Mouse (Mus musculus): ENCODE measurements around the gene Fam19a1. TPM values are rescaled to one million over a fixed set of nuclear protein-coding genes. Genes with fewer than 3 reads are reported as not detected.

Fam19a1 gene
- polyA plus RNA-seq, 1 experiment from 2014 or later = 2.3 TPM

DNA sequence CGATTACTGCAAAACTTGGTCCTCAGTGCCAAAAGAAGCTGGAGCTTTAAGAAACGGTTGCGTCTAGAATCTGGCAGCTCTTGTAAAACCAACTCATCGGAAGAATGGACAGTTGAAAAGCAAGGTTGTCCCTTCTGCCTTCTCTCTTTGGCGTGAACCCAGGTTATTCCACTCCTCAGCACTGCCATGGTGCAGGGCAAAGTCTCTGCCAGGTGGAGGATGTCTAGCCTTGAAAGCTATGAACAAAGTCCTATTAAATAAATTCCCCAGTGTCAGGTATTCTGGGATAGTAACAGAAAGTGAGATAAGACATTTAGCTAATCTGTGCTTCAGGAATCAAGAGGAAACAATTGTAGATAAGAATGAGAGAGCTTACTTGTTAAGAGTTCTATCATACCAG, 157.5 kb downstream of the Fam19a1 start:
- no peak overlapping the region for H3K4me2 ChIP-seq (ENCODE audit: low read depth)
- no peaks in the 10 kb centered on the region for H3K4me1 ChIP-seq (ENCODE audit: control insufficient read depth, insufficient read depth, low read length)
- WGBS = 93% methylated on average over 5 of the region's 5 CpGs
- no peak overlapping the region for H3K27ac ChIP-seq (ENCODE audit: low read depth, low read length)
- no peak overlapping the region for H3K4me3 ChIP-seq (ENCODE audit: low read depth, low read length)
- ATAC-seq (ENCODE audit: insufficient read depth, low FRiP score, low TSS enrichment) (no peak), DNase-seq (ENCODE audit: low spot score) (no peak)
- no peaks in the 10 kb centered on the region for H3K27me3 ChIP-seq (ENCODE audit: control insufficient read depth, insufficient read depth, low read length)
- no peaks in the 10 kb centered on the region for H3K36me3 ChIP-seq (ENCODE audit: control insufficient read depth, insufficient read depth, low read length)
- no peak overlapping the region for H3K9ac ChIP-seq (ENCODE audit: low read length)
- no peaks in the 10 kb centered on the region for H3K9me3 ChIP-seq (ENCODE audit: control insufficient read depth, low read length)

DNA sequence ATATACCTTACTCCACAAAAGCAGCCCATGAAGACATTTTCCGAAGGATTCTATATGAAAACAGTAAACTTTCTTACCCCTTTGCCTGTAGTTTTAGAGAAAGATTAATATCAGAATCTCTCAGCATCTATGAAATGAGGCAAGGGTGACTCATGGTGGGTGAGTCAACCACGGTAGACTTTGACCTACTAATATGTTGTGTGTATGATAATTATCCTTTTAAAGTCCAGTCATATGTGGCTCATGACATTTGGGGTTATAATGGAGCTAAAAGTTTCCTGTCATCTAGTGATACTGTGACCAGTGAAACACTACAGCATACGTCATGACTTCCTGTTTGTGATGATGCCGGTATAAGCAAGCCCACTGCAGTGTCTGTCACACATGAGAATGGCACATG, 170.8 kb downstream of the Fam19a1 start:
- ATAC-seq (ENCODE audit: insufficient read depth, low FRiP score, low TSS enrichment) (no peak), DNase-seq (ENCODE audit: low spot score) (no peak)
- Histone ChIP-seq H3K4me1 (ENCODE audit: control insufficient read depth, insufficient read depth, low read length) (no peaks in the 10 kb centered on the region), H3K27ac (ENCODE audit: low read depth, low read length) (no peak overlapping the region), H3K27me3 (ENCODE audit: control insufficient read depth, insufficient read depth, low read length) (no peaks in the 10 kb centered on the region), H3K9ac (ENCODE audit: low read length) (no peak overlapping the region), H3K4me2 (ENCODE audit: low read depth) (no peak overlapping the region), H3K9me3 (ENCODE audit: control insufficient read depth, low read length) (no peaks in the 10 kb centered on the region), H3K36me3 (ENCODE audit: control insufficient read depth, insufficient read depth, low read length) (no peaks in the 10 kb centered on the region), H3K4me3 (ENCODE audit: low read depth, low read length) (no peak overlapping the region)
- 91% methylated on average over 4 of the region's 4 CpGs for WGBS

DNA sequence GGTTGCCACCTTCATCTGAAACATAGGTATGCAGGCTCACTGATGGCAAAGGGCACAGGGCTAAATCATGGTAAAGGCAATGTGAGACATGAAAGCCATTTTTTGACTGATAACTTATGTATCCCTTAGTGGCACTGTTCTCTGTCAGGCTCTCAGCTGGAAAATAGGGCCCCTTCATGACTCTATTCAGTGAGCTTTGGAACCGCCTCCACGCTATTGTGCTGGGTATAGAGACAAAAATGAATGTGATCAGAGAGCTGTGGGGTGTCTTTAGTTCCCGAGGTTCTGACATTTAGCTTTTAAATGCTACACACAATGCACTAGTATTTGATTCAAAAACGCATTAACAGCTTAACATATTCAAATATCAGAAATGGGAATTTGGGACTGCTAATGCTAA, 171.6 kb downstream of the Fam19a1 start:
- no peak overlapping the region for H3K4me2 ChIP-seq (ENCODE audit: low read depth)
- H3K9me3 ChIP-seq (ENCODE audit: control insufficient read depth, low read length) = no peaks in the 10 kb centered on the region
- H3K4me1 ChIP-seq (ENCODE audit: control insufficient read depth, insufficient read depth, low read length) = no peaks in the 10 kb centered on the region
- no peaks in the 10 kb centered on the region for H3K36me3 ChIP-seq (ENCODE audit: control insufficient read depth, insufficient read depth, low read length)
- H3K9ac ChIP-seq (ENCODE audit: low read length) = no peak overlapping the region
- 44% methylated on average over 4 of the region's 4 CpGs for WGBS
- ATAC-seq (ENCODE audit: insufficient read depth, low FRiP score, low TSS enrichment) (no peak), DNase-seq (ENCODE audit: low spot score) (peak; percentile 24)
- no peaks in the 10 kb centered on the region for H3K27me3 ChIP-seq (ENCODE audit: control insufficient read depth, insufficient read depth, low read length)
- H3K27ac ChIP-seq (ENCODE audit: low read depth, low read length) = no peak overlapping the region
- no peak overlapping the region for H3K4me3 ChIP-seq (ENCODE audit: low read depth, low read length)

DNA sequence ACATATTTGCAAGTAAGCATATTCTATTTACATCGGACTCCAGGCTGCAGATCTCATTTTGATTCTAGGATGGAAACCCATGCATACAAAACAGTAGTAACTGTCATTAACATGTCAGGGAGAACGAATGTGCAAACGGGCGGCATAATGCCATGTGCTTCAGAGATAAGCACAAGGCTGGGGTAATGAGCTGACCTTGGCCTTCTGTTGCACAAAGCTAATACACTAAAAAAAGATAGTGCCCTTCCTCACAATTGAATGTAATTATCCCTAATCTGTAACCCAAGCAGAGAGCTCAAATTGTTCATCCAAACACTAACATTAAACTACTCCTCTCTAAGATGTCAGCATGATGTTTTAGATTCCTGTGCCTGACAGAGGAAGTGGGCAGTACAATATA, 173.3 kb downstream of the Fam19a1 start:
- ATAC-seq (ENCODE audit: insufficient read depth, low FRiP score, low TSS enrichment) (no peak), DNase-seq (ENCODE audit: low spot score) (peak; percentile 29)
- Histone ChIP-seq H3K27ac (ENCODE audit: low read depth, low read length) (no peak overlapping the region), H3K36me3 (ENCODE audit: control insufficient read depth, insufficient read depth, low read length) (no peaks in the 10 kb centered on the region), H3K27me3 (ENCODE audit: control insufficient read depth, insufficient read depth, low read length) (no peaks in the 10 kb centered on the region), H3K4me2 (ENCODE audit: low read depth) (no peak overlapping the region), H3K9me3 (ENCODE audit: control insufficient read depth, low read length) (no peaks in the 10 kb centered on the region), H3K9ac (ENCODE audit: low read length) (no peak overlapping the region), H3K4me3 (ENCODE audit: low read depth, low read length) (no peak overlapping the region), H3K4me1 (ENCODE audit: control insufficient read depth, insufficient read depth, low read length) (no peaks in the 10 kb centered on the region)
- WGBS = 63% methylated on average over 4 of the region's 4 CpGs

DNA sequence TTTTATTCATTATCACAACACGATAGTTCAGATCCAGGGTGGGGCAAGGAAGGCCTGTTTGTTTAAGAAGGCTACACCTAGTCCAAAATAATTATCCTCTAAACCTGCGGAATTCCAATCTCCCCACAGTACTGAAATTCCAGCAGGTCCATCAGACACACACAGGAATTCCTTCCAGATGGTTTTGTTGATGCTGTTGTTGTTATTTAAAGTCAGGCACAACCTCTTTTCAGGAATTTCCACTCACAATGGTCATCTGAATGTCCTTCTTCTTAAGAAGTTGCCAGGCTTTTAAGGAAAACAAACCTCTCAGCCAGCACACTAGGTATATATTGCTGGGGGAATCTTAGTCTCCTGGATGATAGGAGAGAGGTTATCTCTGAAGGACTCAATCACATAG, 174.4 kb downstream of the Fam19a1 start:
- Histone ChIP-seq H3K27ac (ENCODE audit: low read depth, low read length) (no peak overlapping the region), H3K4me3 (ENCODE audit: low read depth, low read length) (no peak overlapping the region), H3K4me1 (ENCODE audit: control insufficient read depth, insufficient read depth, low read length) (no peaks in the 10 kb centered on the region), H3K4me2 (ENCODE audit: low read depth) (no peak overlapping the region), H3K9ac (ENCODE audit: low read length) (no peak overlapping the region), H3K36me3 (ENCODE audit: control insufficient read depth, insufficient read depth, low read length) (no peaks in the 10 kb centered on the region), H3K27me3 (ENCODE audit: control insufficient read depth, insufficient read depth, low read length) (no peaks in the 10 kb centered on the region), H3K9me3 (ENCODE audit: control insufficient read depth, low read length) (no peaks in the 10 kb centered on the region)
- 81% methylated on average over 2 of the region's 2 CpGs for WGBS
- ATAC-seq (ENCODE audit: insufficient read depth, low FRiP score, low TSS enrichment) (no peak), DNase-seq (ENCODE audit: low spot score) (no peak)

DNA sequence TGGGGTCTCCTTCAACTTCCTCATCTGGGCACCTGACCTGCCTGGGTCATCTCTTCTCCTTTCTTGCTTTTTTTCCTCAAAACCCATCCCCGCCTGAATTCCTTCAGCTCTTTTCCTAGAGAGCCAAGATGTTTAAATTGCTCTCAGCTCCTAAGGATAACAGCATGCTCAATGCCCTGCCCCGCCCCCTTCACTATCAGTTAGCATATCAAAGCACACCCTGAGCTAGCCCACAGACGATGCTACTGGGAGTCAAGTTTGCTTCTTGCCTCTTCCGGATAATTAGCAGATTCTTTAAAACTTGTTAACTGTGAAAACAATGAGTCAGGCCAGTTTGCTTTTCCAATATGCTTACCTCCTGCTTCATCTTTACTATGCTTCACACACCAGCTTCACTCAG, 176.7 kb downstream of the Fam19a1 start:
- no peak overlapping the region for H3K4me3 ChIP-seq (ENCODE audit: low read depth, low read length)
- no peak for DNase-seq (ENCODE audit: low spot score)
- H3K4me2 ChIP-seq (ENCODE audit: low read depth) = no peak overlapping the region
- WGBS = 17% methylated on average over 4 of the region's 4 CpGs
- no peaks in the 10 kb centered on the region for H3K27me3 ChIP-seq (ENCODE audit: control insufficient read depth, insufficient read depth, low read length)
- H3K4me1 ChIP-seq (ENCODE audit: control insufficient read depth, insufficient read depth, low read length) = no peaks in the 10 kb centered on the region
- no peak overlapping the region for H3K27ac ChIP-seq (ENCODE audit: low read depth, low read length)
- no peaks in the 10 kb centered on the region for H3K9me3 ChIP-seq (ENCODE audit: control insufficient read depth, low read length)
- no peak overlapping the region for H3K9ac ChIP-seq (ENCODE audit: low read length)
- no peak for ATAC-seq (ENCODE audit: insufficient read depth, low FRiP score, low TSS enrichment)
- H3K36me3 ChIP-seq (ENCODE audit: control insufficient read depth, insufficient read depth, low read length) = no peaks in the 10 kb centered on the region

DNA sequence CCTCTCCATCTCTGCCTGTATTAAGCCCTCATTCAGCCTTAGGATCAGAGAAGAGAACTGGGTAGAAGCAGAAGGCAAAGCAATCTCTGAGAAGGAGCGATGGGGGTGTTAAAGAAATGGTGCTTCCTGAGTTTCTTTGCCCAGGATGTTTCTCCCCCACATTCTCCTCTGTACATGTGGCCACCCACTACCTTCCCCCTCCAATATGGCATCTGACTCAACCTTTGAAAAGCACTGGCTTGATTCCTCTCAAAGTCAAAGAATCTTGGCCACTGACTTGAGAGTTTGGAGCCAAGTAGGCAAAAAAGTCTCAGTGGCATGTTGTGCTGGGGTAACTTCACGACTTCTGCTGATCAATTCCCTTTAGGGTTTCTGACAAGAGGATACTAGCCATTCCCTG, 234.5 kb downstream of the Fam19a1 start:
- H3K4me3 ChIP-seq (ENCODE audit: low read depth, low read length) = no peak overlapping the region
- H3K4me1 ChIP-seq (ENCODE audit: control insufficient read depth, insufficient read depth, low read length) = no peaks in the 10 kb centered on the region
- H3K36me3 ChIP-seq (ENCODE audit: control insufficient read depth, insufficient read depth, low read length) = no peaks in the 10 kb centered on the region
- no peaks in the 10 kb centered on the region for H3K9me3 ChIP-seq (ENCODE audit: control insufficient read depth, low read length)
- 88% methylated on average over 2 of the region's 2 CpGs for WGBS
- no peak overlapping the region for H3K4me2 ChIP-seq (ENCODE audit: low read depth)
- ATAC-seq (ENCODE audit: insufficient read depth, low FRiP score, low TSS enrichment) (no peak), DNase-seq (ENCODE audit: low spot score) (no peak)
- H3K27ac ChIP-seq (ENCODE audit: low read depth, low read length) = no peak overlapping the region
- H3K9ac ChIP-seq (ENCODE audit: low read length) = no peak overlapping the region
- H3K27me3 ChIP-seq (ENCODE audit: control insufficient read depth, insufficient read depth, low read length) = no peaks in the 10 kb centered on the region

DNA sequence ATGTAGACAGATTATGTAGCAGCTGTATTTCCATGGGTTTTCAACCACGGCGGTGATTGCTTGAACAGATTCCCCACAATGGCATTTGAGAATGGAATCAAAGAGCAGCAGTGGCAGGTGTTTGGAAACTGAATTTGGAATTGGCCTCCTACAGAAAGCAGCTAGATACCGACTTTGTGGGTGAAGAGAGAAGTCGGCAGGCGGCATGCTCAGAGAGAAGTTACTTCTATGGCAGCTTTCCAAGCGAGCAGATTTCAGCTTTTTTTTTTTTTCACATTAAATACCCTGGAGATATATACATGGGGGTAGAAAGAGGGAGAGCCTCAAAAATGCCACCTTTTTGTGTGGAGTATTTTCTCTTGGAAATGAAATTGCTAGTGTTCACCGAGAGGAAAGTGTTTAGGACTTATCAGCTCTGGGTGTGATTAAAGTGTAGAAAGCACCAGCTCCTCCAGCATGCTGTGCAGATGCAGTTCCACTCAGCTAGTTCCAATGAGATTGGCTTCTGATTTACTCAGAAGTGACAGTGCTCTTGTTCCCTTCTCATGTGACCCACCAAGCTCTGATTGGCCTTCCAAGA, 236.6 kb downstream of the Fam19a1 start:
- Histone ChIP-seq H3K27ac (ENCODE audit: low read depth, low read length) (no peak overlapping the region), H3K9ac (ENCODE audit: low read length) (no peak overlapping the region), H3K36me3 (ENCODE audit: control insufficient read depth, insufficient read depth, low read length) (no peaks in the 10 kb centered on the region), H3K27me3 (ENCODE audit: control insufficient read depth, insufficient read depth, low read length) (no peaks in the 10 kb centered on the region), H3K9me3 (ENCODE audit: control insufficient read depth, low read length) (no peaks in the 10 kb centered on the region), H3K4me2 (ENCODE audit: low read depth) (no peak overlapping the region), H3K4me1 (ENCODE audit: control insufficient read depth, insufficient read depth, low read length) (no peaks in the 10 kb centered on the region), H3K4me3 (ENCODE audit: low read depth, low read length) (no peak overlapping the region)
- ATAC-seq (ENCODE audit: insufficient read depth, low FRiP score, low TSS enrichment) = no peak
- WGBS = 88% methylated on average over 7 of the region's 7 CpGs
- no peak for DNase-seq (ENCODE audit: low spot score)

DNA sequence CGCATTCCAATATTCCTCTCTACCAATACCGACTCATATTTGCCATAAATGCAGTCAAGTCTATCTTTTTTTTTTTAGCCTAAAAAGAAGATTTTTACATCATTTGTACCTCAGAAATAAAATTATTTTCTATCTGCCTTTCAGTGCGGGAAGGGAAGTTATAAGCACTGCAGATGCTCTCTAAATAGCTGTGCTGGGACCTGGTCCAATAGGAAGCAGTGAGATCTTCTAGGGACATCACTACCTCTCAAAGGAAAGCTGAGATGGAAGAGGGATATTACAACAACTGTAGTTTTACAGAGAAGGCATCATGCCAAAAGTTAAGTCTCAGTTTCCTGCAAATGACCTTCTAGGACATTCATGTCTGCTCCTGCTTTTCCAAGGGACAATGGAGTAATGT, 256.6 kb downstream of the Fam19a1 start:
- 94% methylated on average over 3 of the region's 3 CpGs for WGBS
- ATAC-seq (ENCODE audit: insufficient read depth, low FRiP score, low TSS enrichment) (no peak), DNase-seq (ENCODE audit: low spot score) (no peak)
- Histone ChIP-seq H3K9ac (ENCODE audit: low read length) (no peak overlapping the region), H3K4me3 (ENCODE audit: low read depth, low read length) (no peak overlapping the region), H3K4me2 (ENCODE audit: low read depth) (no peak overlapping the region), H3K9me3 (ENCODE audit: control insufficient read depth, low read length) (no peaks in the 10 kb centered on the region), H3K27ac (ENCODE audit: low read depth, low read length) (no peak overlapping the region), H3K36me3 (ENCODE audit: control insufficient read depth, insufficient read depth, low read length) (no peaks in the 10 kb centered on the region), H3K27me3 (ENCODE audit: control insufficient read depth, insufficient read depth, low read length) (no peaks in the 10 kb centered on the region), H3K4me1 (ENCODE audit: control insufficient read depth, insufficient read depth, low read length) (no peaks in the 10 kb centered on the region)
